Mouse (Mus musculus) thymus, adult 2 months (tissue): Measurements from ENCODE around the gene Igf1r.

Source experiments
- CTCF ChIP-seq: fragments of 200-500 bp; IDR thresholded peaks from 2 replicates; pipeline ENCODE4 v1.5.1; 2012; ENCODE audit warnings: mild to moderate bottlenecking, control low read depth, low read length, moderate library complexity, borderline replicate concordance; ENCODE audit not compliant: control insufficient read depth, poor library complexity, insufficient read depth; ENCODE audit errors: extremely low read depth
- POLR2A ChIP-seq: fragments of 200-500 bp; IDR thresholded peaks from 2 replicates; pipeline ENCODE4 v1.6.1; 2012; ENCODE audit warnings: mild to moderate bottlenecking, low read length, control low read depth, moderate library complexity; ENCODE audit not compliant: control insufficient read depth, poor library complexity, insufficient read depth; ENCODE audit errors: extremely low read depth

DNA sequence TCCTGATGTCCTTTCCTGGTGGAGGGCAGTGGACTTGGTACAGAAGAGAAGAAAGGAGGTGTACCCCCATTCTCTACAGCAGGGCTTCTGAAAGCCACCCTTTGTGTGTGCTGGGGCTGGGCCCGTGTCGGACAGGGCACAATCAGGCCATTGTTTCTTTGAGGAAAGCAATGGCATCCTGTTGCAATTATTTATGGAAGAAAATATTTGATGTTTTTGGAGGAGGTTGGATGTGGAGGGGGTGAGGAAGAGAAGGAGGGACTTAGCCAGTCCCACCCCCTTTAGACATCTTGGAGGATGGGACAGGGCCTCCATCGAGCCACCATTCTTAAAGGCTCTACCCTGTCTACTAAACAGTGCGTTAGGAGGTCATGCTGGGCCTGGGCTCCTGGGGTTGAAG lies 142.9 kb downstream of the Igf1r start:
- TF ChIP-seq CTCF, result no peak
- no peak for TF ChIP-seq POLR2A
